Mouse (Mus musculus) right cerebral cortex, postnatal 25 days (tissue): ENCODE measurements at regions not wholly inside any gene's neighbourhood (a gene's known extent, or its start where the extent isn't known, plus 50 kb on each side); places are given as distances from the start of the nearest gene placed in this dataset.

Experiments used
- DNase-seq: peaks from one replicate; pipeline ENCODE4 v3.0.0; 2022

DNA sequence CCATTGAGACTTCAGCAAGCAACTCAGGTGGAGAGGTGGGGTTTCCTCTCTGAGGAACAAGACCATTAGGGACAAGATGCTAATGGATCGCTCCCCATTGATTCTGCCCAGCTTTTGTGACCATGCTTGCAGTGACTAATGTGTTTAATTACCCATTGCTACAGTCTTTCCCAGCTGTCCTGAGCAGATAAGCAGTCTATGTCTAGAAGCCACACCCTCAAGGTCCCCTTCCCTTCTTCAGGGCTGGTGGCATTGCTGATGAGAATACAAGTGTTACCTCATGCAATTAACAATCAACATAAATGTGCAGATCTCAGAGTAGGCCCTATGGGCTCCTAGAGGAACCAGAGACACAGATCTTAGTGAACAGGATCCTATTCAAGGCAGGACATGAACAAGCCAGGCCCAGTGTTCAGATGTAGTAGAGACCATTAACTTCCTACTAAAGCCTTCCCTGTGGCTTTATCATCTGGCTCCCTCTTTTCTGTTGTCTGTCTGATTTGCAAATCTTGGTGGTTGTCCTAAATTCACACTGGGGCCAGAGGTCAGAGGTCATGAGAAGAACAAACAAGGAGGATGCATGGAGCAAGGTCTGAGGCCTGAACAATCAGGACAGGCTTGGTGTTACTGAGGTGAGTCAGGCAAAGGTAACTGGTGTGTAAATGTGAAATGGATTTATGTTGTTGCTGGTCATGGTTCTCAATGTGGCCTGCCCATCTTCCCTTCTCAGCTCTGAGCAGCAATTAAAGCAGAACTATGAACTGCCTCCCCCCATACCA, 56.8 kb downstream of the Odc1 start:
- DNase-seq, result no peak

DNA sequence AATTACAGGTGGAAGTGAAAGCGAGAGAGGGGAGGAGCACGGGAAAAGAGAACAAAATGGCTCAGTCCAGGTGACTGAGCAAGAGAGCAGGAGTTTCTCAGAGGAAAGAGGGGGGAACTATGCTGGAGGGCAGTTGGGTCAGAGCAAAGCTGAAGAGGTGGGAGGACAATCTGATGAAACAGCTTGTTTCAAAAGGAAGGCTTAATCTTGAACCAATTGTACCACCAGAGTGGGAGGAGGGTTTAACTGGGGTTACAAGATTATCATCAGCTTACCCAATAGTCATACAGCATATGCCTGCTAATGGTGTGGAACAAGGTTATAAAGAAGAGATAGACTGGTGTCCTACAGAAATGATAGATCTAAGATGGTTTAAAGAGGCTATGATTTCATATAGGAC, 59.0 kb downstream of the Odc1 start:
- no peak for DNase-seq

DNA sequence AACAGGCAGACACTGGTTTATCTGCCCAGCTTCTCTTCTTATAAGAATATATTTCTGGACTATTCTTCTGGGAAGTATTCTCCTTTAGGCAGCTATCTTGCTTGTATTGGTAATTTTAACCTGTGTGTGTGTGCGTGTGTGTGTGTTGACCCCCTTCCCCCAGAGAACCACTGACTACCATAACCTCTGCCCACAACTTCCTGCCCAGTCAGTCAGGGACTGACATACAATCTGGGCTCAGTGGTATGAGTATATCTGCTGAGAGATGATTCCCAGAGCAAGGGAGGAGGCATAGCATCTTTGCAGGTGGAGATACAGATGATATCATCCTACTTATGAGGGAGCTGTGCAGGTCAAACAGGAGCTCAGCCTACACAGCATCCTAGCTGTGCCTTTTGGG, 65.8 kb downstream of the Odc1 start:
- no peak for DNase-seq

DNA sequence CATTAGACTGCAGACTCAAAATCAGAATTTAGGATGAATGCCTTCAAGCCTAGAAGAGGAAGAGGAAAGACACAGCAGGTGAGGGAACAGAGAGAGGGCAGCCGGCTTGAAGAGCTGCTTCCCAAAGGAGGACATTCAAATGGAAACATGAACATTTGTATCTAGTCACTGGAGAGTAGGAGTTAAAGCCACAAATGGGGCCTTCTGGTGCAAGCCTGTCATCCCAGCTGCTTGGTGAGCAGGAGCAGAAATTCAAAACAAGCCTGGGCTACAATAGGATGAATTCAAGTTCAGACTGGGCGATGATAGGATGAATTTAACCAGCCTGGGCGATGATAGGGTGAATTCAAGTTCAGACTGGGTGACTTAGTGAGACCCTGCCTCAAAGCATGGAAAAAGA, 67.4 kb downstream of the Odc1 start:
- peak; percentile 9 for DNase-seq

DNA sequence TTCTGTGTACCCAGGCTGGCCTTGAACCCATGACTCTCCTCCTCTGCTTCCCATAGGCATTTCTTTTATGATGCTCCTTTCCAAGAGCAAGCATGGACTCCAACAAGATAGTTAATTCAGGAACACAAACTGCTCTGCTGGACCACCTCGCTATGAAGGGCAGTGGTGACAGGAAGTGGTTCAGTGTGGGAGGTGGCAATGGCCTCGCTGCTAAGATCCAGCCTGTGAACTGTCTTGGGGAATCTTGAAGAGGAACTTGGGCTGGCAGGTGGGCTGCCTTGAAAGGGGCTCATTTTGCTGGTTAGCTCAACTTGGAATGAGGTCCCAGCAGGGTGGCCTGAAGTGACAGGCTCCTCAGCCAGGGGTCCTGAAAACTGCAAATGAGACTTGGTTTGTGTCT, 72.4 kb upstream of the Hpcal1 start:
- no peak for DNase-seq

DNA sequence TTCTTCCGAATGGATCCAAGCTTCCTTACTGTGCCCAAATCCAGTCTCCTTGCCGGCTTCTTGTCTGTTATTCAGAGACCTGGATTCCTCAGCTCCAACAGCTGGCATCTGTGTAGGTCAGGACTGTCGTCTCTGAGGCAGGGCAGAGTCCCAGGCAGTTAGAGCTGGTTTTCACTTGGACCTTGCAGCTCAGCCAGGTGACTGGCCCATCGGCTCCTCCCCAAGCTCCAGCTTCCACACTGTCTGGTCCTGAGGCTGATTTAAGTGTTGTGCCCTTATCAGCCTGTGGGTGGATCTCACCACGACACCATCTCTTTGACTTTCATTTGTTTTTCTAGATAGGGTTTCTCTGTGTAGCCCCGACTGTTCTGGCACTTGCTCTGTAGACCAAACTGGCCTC, 70.4 kb upstream of the Hpcal1 start:
- no peak for DNase-seq

DNA sequence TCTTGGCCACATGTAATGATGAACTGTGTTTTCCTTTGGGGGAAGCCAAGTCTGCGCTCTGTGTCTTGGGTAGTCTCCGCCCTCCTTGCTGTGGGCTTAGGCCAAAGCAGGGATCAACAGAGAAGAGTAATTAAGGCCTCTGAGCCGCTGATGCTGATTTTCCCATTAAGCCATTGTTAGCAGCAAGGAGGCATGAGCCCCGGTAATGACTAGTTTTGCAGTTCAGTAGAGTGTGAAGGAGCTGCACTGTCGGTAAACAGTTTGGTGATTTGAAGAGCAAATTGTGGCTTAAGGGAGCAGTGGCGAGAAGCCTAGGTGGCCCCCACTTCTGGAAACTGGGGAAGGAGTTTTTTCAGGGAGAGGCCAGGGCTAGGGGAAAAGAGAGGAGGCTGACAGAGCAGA, 69.2 kb upstream of the Hpcal1 start:
- no peak for DNase-seq

DNA sequence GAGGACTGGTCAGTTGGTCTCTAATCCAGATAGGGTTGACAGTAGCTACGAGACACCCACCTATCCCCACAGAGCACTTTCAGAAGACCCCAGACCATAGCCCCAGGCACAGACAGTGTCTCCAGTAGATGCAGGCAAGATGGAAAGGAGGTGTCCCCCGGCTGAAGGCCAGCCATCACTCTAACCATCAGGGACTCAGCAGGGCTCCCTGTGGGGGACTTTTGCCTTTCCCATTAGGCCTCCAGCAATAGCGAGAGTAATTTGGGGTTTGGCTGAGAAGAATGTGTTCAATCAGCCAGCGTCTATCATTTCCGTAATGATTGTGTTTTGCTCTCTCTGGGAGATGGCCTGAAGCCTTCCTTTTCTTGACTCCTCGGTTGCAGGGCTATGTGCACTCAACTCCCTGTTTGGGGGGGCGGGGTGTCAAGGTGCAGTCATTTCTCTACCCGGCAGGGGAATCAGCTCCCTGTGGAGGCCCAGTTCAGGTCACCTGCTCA, 68.1 kb upstream of the Hpcal1 start:
- no peak for DNase-seq

DNA sequence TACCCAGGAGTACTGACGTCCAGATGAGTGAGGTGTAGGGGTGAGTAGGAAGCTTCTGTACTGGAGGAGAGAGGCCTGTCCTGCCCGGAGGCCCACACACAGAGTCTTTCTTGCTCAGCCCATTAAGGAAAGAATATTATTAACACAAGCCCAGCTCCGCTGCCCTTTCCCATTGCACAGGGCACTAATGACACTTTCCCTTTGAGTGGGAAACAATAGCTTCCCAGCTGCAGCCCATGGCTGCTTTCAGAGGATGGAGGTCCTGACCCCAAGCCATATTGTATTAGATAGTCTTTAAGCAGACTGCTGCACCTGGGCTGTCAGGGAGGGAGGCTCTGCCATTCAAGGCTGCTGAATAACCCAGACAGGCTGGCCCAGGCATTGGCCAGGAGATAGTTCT, 64.6 kb upstream of the Hpcal1 start:
- DNase-seq, result no peak

DNA sequence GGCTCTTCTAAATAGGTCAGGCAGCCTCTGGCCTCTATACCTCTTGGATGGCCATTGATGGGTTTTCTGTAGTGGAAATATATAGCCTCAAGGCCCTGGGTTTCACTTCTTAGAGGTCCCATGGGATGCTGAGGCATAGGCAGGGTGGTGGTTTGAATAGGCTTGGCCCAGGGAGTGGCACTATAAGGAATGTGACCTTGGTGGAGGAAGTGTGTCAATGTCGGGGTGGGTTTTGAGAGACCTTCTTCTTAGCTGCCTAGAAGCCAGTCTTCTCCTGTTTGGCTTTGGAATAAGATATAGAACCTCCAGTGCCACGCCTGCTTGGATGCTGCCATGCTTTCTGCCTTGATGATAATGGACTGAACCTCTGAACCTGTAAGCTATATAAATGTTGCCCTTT, 59.5 kb upstream of the Hpcal1 start:
- no peak for DNase-seq

DNA sequence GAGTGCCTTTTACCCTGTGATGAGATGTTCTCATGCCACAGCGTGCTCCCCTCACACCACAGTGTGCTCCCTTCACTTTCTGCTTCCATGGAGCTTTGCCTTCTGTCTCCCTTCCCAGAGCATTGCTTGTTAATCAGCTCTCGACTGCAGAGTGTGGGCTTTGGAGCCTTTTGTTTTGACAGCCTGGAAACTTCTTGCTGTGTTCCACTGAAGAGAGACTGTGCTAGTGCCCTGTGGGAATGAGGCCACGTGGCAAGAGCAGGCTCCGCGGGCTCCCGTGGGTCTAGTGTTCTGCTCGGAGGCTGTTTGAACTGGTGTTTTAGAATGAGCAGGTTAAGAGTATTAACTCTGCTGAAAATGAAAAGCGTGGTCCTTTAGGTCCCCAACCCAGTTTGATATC, 54.5 kb upstream of the Hpcal1 start:
- no peak for DNase-seq

DNA sequence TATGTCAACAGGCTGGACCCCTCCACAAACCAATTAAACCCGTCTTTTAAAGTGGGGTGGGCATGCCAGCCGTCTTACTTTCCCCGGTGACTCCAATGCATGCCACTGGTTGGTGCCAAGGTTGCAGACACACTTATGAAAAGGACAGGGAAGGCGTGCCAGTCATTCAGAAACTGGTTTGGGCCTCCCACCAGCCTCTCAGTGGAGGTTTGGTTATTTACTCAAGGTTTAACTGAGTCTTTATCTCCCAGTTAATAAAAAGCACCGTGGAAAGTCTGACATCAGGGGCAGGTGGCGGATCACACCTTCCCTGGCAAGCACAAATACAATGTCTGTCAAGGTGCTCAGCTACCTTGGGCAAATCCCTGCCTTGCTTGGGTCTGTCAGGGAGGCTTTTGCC, 54.1 kb upstream of the Hpcal1 start:
- no peak for DNase-seq
